Comparison of ENCODE assay signal across 8 mouse cellular contexts in the genomic region with DNA sequence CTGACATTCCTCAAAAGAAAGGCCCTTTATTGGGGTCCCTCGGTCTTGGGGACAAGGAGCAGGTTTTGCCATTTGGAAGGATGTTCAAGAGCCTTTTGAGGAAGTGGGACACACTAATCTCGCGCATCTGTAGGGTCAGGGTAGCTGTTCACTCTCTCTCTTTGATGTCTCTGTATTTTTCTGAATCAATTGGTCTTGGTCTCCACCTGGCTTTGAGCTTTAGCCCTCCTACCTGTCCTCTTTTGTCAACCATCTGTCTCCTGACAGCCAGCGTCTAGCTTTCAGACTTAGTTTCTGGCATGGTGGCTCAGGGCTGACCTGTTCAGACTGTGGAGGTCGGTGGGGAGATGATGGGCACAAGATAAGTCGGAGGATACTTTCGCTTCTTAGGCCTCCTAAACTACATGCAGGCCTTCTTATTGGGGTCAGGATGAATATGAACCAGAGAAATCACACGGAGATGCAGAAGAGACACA. TPM values are rescaled to one million over a fixed set of nuclear protein-coding genes. Genes with fewer than 3 reads are reported as not detected.
A peak's percentile ranks its signal among the peaks of the same experiment; 100 is the strongest.
DNase-seq lines count a peak whose midpoint lies in the region; ATAC-seq and TF ChIP-seq lines count a peak whose summit lies in the region.

No protein-coding gene starts in this region.

- no peak for ATAC-seq in heart, embryonic 15.5 days (replicated peaks; ENCODE audit: insufficient number of reproducible peaks, insufficient read depth, low FRiP score, low read depth)
- no peak for ATAC-seq in hindbrain, embryonic 12.5 days (ENCODE audit: low FRiP score)
- ATAC-seq in midbrain, embryonic 14.5 days (ENCODE audit: low FRiP score, low TSS enrichment) = no peak
- ATAC-seq in monocyte, adult 5-6 weeks (replicated peaks; ENCODE audit: insufficient number of reproducible peaks, low FRiP score, low TSS enrichment, poor library complexity, severe bottlenecking) = no peak

- TF ChIP-seq CTCF in bone marrow, adult 2 months (IDR thresholded peaks at IDR 0.05; ENCODE audit: control insufficient read depth, insufficient read depth, low read length) = no peak

- no peak for TF ChIP-seq POLR2A in bone marrow, adult 2 months (IDR thresholded peaks at IDR 0.05; ENCODE audit: borderline replicate concordance, control insufficient read depth, low read depth, low read length)

- peak overlapping the region; percentile 79 for H3K4me3 ChIP-seq in heart, embryonic 15.5 days
- peak overlapping the region; percentile 72 for H3K4me3 ChIP-seq in bone marrow, adult 2 months (replicated peaks; ENCODE audit: control insufficient read depth, low read depth, low read length)
- peak overlapping the region; percentile 88 for H3K4me3 ChIP-seq in hindbrain, embryonic 12.5 days
- H3K4me3 ChIP-seq in midbrain, embryonic 14.5 days (replicated peaks; ENCODE audit: low read depth, low read length) = peak overlapping the region; percentile 98

- 15% methylated on average over 8 of the region's 8 CpGs for WGBS in heart, embryonic 15.5 days
- 21% methylated on average over 8 of the region's 8 CpGs for WGBS in bone marrow, adult 2 months
- WGBS in hindbrain, embryonic 12.5 days = 14% methylated on average over 8 of the region's 8 CpGs
- whole genome bisulfite sequencing in midbrain, embryonic 14.5 days = 14% methylated on average over 8 of the region's 8 CpGs

- H3K27ac ChIP-seq in heart, embryonic 15.5 days = no peak overlapping the region
- H3K27ac ChIP-seq in bone marrow, adult 2 months (ENCODE audit: control insufficient read depth, insufficient read depth, low read depth, low read length, poor library complexity) = no peak overlapping the region
- peak overlapping the region; percentile 91; the same call in 1 of the 2 replicates for H3K27ac ChIP-seq in hindbrain, embryonic 12.5 days
- peak overlapping the region; percentile 87; the same call in 1 of the 2 replicates for H3K27ac ChIP-seq in midbrain, embryonic 14.5 days (replicated peaks; ENCODE audit: low read depth, low read length)

- no peaks in the 10 kb centered on the region for H3K36me3 ChIP-seq in heart, embryonic 15.5 days
- H3K36me3 ChIP-seq in hindbrain, embryonic 12.5 days = peaks cover 6% of the 10 kb centered on the region
- peaks cover 7% of the 10 kb centered on the region for H3K36me3 ChIP-seq in midbrain, embryonic 14.5 days (ENCODE audit: control insufficient read depth, insufficient read depth, low read length)

- 0 out of 2 replicates have a peak, but pooled peaks cover 7% of the 10 kb centered on the region for H3K27me3 ChIP-seq in heart, embryonic 15.5 days
- peaks cover 2% of the 10 kb centered on the region; the same call in 1 of the 2 replicates for H3K27me3 ChIP-seq in hindbrain, embryonic 12.5 days
- H3K27me3 ChIP-seq in midbrain, embryonic 14.5 days (ENCODE audit: control insufficient read depth, insufficient read depth, low read length) = no peaks in the 10 kb centered on the region

- DNase-seq in heart, postnatal 36 days = no peak
- DNase-seq in midbrain, embryonic 14.5 days = no peak
- DNase-seq in thymus, postnatal 36 days = no peak
- no peak for DNase-seq in right cerebral cortex, postnatal 10 days (ENCODE audit: low spot score in 2 of 2)

- H3K9ac ChIP-seq in heart, embryonic 15.5 days = peak overlapping the region; percentile 54
- peak overlapping the region; percentile 92 for H3K9ac ChIP-seq in hindbrain, embryonic 12.5 days
- peak overlapping the region; percentile 41 for H3K9ac ChIP-seq in midbrain, embryonic 14.5 days (replicated peaks; ENCODE audit: low read length)

- H3K4me1 ChIP-seq in heart, embryonic 15.5 days (replicated peaks) = peaks cover 43% of the 10 kb centered on the region
- no peaks in the 10 kb centered on the region for H3K4me1 ChIP-seq in bone marrow, adult 2 months (ENCODE audit: control insufficient read depth, insufficient read depth, low read length)
- H3K4me1 ChIP-seq in hindbrain, embryonic 12.5 days = peaks cover 41% of the 10 kb centered on the region
- H3K4me1 ChIP-seq in midbrain, embryonic 14.5 days (ENCODE audit: control insufficient read depth, insufficient read depth, low read length) = peaks cover 29% of the 10 kb centered on the region

- H3K4me2 ChIP-seq in heart, embryonic 15.5 days = peak overlapping the region; percentile 98
- peak overlapping the region; percentile 76 for H3K4me2 ChIP-seq in hindbrain, embryonic 12.5 days (replicated peaks)
- H3K4me2 ChIP-seq in midbrain, embryonic 14.5 days (ENCODE audit: low read length) = peak overlapping the region; percentile 78

- intact Hi-C loops in heart, postnatal 36 days (cut with DNase I) = loop anchor here (5.0 kb wide), 1 partner anchor 103 kb away; no protein-coding TSS in a partner anchor

- H3K9me3 ChIP-seq in heart, embryonic 15.5 days (replicated peaks) = no peaks in the 10 kb centered on the region
- no peaks in the 10 kb centered on the region for H3K9me3 ChIP-seq in hindbrain, embryonic 12.5 days (replicated peaks)
- H3K9me3 ChIP-seq in midbrain, embryonic 14.5 days (ENCODE audit: control insufficient read depth, low read length) = no peaks in the 10 kb centered on the region

RNA-seq across cellular contexts. Expression of gene Sema6c, which starts 0.7 kb away (rescaled TPM):
- 2.0 and 3.5 TPM in 2 replicates for polyA plus RNA-seq in heart, embryonic 15.5 days (2015; fragmentation: Nextera tagmentation; extraction: Ambion mirVana)
- total RNA-seq in heart, postnatal 36 days (2021) = 10 to 100 TPM in 1 of 2 experiments, 1 to 10 TPM in 1; 4.7 to 10.2 TPM
- polyA plus RNA-seq in bone marrow, adult 2 months (2011; ENCODE audit: insufficient read depth, insufficient read length, low replicate concordance, missing spikeins) = 0.49 and 1.2 TPM in 2 replicates
- polyA plus RNA-seq in hindbrain, embryonic 12.5 days (2016; fragmentation: Nextera tagmentation; extraction: Ambion mirVana) = 59.5 and 68.7 TPM in 2 replicates
- 39.0 and 44.4 TPM in 2 replicates for polyA plus RNA-seq in midbrain, embryonic 14.5 days (2014; fragmentation: Nextera tagmentation; extraction: Ambion mirVana)
- not detected in 3 replicates for total RNA-seq in monocyte, adult 5-6 weeks (2017)

RNA-seq across cellular contexts. Expression of gene Tnfaip8l2, which starts 17.4 kb away (rescaled TPM):
- 2.5 and 4.8 TPM in 2 replicates for polyA plus RNA-seq in heart, embryonic 15.5 days (2015; fragmentation: Nextera tagmentation; extraction: Ambion mirVana)
- 1 to 10 TPM; 1.4 to 2.7 TPM for total RNA-seq in heart, postnatal 36 days (2021)
- 11.7 and 41.8 TPM in 2 replicates for polyA plus RNA-seq in bone marrow, adult 2 months (2011; ENCODE audit: insufficient read depth, insufficient read length, low replicate concordance, missing spikeins)
- 2.1 and 2.6 TPM in 2 replicates for polyA plus RNA-seq in hindbrain, embryonic 12.5 days (2016; fragmentation: Nextera tagmentation; extraction: Ambion mirVana)
- 0.92 and 3.4 TPM in 2 replicates for polyA plus RNA-seq in midbrain, embryonic 14.5 days (2014; fragmentation: Nextera tagmentation; extraction: Ambion mirVana)
- total RNA-seq in monocyte, adult 5-6 weeks (2017) = 63.2 to 73.9 TPM (median 73.1 TPM) in 3 replicates

RNA-seq across cellular contexts. Expression of gene Lysmd1, which starts 25.7 kb away (rescaled TPM):
- polyA plus RNA-seq in heart, embryonic 15.5 days (2015; fragmentation: Nextera tagmentation; extraction: Ambion mirVana) = 9.4 and 10.4 TPM in 2 replicates
- total RNA-seq in heart, postnatal 36 days (2021) = 1 to 10 TPM; 5.8 to 6.5 TPM
- 9.4 and 10.9 TPM in 2 replicates for polyA plus RNA-seq in bone marrow, adult 2 months (2011; ENCODE audit: insufficient read depth, insufficient read length, low replicate concordance, missing spikeins)
- polyA plus RNA-seq in hindbrain, embryonic 12.5 days (2016; fragmentation: Nextera tagmentation; extraction: Ambion mirVana) = 22.6 and 23.9 TPM in 2 replicates
- 31.7 and 34.7 TPM in 2 replicates for polyA plus RNA-seq in midbrain, embryonic 14.5 days (2014; fragmentation: Nextera tagmentation; extraction: Ambion mirVana)
- total RNA-seq in monocyte, adult 5-6 weeks (2017) = 4.1 to 5.9 TPM (median 5.7 TPM) in 3 replicates

RNA-seq across cellular contexts. Expression of gene Scnm1, which starts 25.7 kb away (rescaled TPM):
- polyA plus RNA-seq in heart, embryonic 15.5 days (2015; fragmentation: Nextera tagmentation; extraction: Ambion mirVana) = 51.0 and 54.2 TPM in 2 replicates
- 10 to 100 TPM; 24.1 to 37.5 TPM for total RNA-seq in heart, postnatal 36 days (2021)
- 72.6 and 130 TPM in 2 replicates for polyA plus RNA-seq in bone marrow, adult 2 months (2011; ENCODE audit: insufficient read depth, insufficient read length, low replicate concordance, missing spikeins)
- polyA plus RNA-seq in hindbrain, embryonic 12.5 days (2016; fragmentation: Nextera tagmentation; extraction: Ambion mirVana) = 89.4 and 94.1 TPM in 2 replicates
- polyA plus RNA-seq in midbrain, embryonic 14.5 days (2014; fragmentation: Nextera tagmentation; extraction: Ambion mirVana) = 86.6 and 102 TPM in 2 replicates
- total RNA-seq in monocyte, adult 5-6 weeks (2017) = 65.3 to 128 TPM (median 82.5 TPM) in 3 replicates

RNA-seq across cellular contexts. Expression of gene Tmod4, which starts 35.3 kb away (rescaled TPM):
- polyA plus RNA-seq in heart, embryonic 15.5 days (2015; fragmentation: Nextera tagmentation; extraction: Ambion mirVana) = 1.4 and 2.1 TPM in 2 replicates
- total RNA-seq in heart, postnatal 36 days (2021) = 10 to 100 TPM; 17.6 to 29.1 TPM
- polyA plus RNA-seq in bone marrow, adult 2 months (2011; ENCODE audit: insufficient read depth, insufficient read length, low replicate concordance, missing spikeins) = 4.5 and 6.1 TPM in 2 replicates
- polyA plus RNA-seq in hindbrain, embryonic 12.5 days (2016; fragmentation: Nextera tagmentation; extraction: Ambion mirVana) = 0.81 and 0.99 TPM in 2 replicates
- 0.47 and 0.49 TPM in 2 replicates for polyA plus RNA-seq in midbrain, embryonic 14.5 days (2014; fragmentation: Nextera tagmentation; extraction: Ambion mirVana)
- total RNA-seq in monocyte, adult 5-6 weeks (2017) = not detected in 3 replicates

Comparison
In these comparisons a context has a peak if more than half of its experiments do, and no peak if none do; other contexts are left out.
1. H3K27ac ChIP-seq: peak in hindbrain, embryonic 12.5 days (single experiment) and midbrain, embryonic 14.5 days (single experiment); none in heart, embryonic 15.5 days (single experiment) and bone marrow, adult 2 months (single experiment).
2. H3K9ac ChIP-seq: peak in every context shown above with its lines; median percentile 92 in hindbrain, embryonic 12.5 days; 54 in heart, embryonic 15.5 days; 41 in midbrain, embryonic 14.5 days.
3. Peak in every context shown above with its lines, with median percentiles within 50 percentile points of each other: H3K4me2 ChIP-seq and H3K4me3 ChIP-seq.